Mouse (Mus musculus) hindbrain, embryonic 16.5 days (tissue): ENCODE results near the gene Rbm18. TPM values are rescaled to one million over a fixed set of nuclear protein-coding genes. Genes with fewer than 3 reads are reported as not detected.
"Not testable (repeated sequence)": the region's sequence is repeated elsewhere in the genome, so short reads cannot be mapped to it uniquely, and the experiment has no call there.

Experiments used
- ATAC-seq: fragments of 200-750 bp; cut with Nextera tagmentation; 2 replicates; pipeline ENCODE4 v1.8.0; 2017; ENCODE audit warnings: moderate TSS enrichment, moderate library complexity
- H3K27ac ChIP-seq: fragments of 300-500 bp; sonication (generic); 2 replicates; pipeline ENCODE4 v1.5.1; 2014; ENCODE audit warnings: low read depth, mild to moderate bottlenecking, control low read depth, low read length, moderate library complexity
- H3K27me3 ChIP-seq: fragments of 300-500 bp; sonication (generic); replicated peaks from 2 replicates; pipeline ENCODE4 v1.6.1; 2014; ENCODE audit warnings: low read length; ENCODE audit not compliant: control insufficient read depth, insufficient read depth
- H3K36me3 ChIP-seq: fragments of 300-500 bp; sonication (generic); 2 replicates; pipeline ENCODE4 v1.6.1; 2014; ENCODE audit warnings: mild to moderate bottlenecking, low read length, moderate library complexity, mixed read lengths; ENCODE audit not compliant: control insufficient read depth, insufficient read depth
- H3K4me1 ChIP-seq: fragments of 300-500 bp; sonication (generic); 2 replicates; pipeline ENCODE4 v1.6.1; 2014; ENCODE audit warnings: low read depth, low read length; ENCODE audit not compliant: control insufficient read depth, insufficient read depth
- H3K4me2 ChIP-seq: fragments of 300-500 bp; sonication (generic); 2 replicates; pipeline ENCODE4 v1.6.1; 2014; ENCODE audit warnings: mild to moderate bottlenecking, low read length, control low read depth, moderate library complexity
- H3K4me3 ChIP-seq: fragments of 300-500 bp; sonication (generic); 2 replicates; pipeline ENCODE4 v1.5.1; 2014; ENCODE audit warnings: mild to moderate bottlenecking, low read length, control low read depth, moderate library complexity
- H3K9ac ChIP-seq: fragments of 300-500 bp; sonication (generic); 2 replicates; pipeline ENCODE4 v1.6.1; 2014; ENCODE audit warnings: low read depth, mild to moderate bottlenecking, control low read depth, low read length, moderate library complexity
- H3K9me3 ChIP-seq: fragments of 300-500 bp; sonication (generic); 2 replicates; pipeline ENCODE4 v1.6.1; 2014; ENCODE audit warnings: mild to moderate bottlenecking, low read length, moderate library complexity; ENCODE audit not compliant: control insufficient read depth
- WGBS: fragments of 180-500 bp; shearing (Covaris S2); extraction: QIAGEN DNeasy Blood & Tissue Kit; methylation state at CpG from one replicate; pipeline ENCODE4 v1.1.7; 2014; 5-methylcytosine and 5-hydroxymethylcytosine counted together
- polyA plus RNA-seq: library from polyadenylated mRNA; unstranded; fragments of >200 nt; fragmentation: Nextera tagmentation; extraction: Ambion mirVana; gene quantifications from 2 replicates; pipeline ENCODE4 v1.2.1, GENCODE M21; 2015

The Rbm18 gene
- polyA plus RNA-seq, result 114 and 117 TPM in 2 replicates

GRCm38 (mm10) chr2:36136300-36136941 is at the start of gene Rbm18, which contains the start of gene Mrrf:
Gene Rbm18, minus strand, starts transcription at chr2:36136773.
Gene Mrrf, plus strand, starts transcription at chr2:36136389.
- H3K27ac ChIP-seq, result peak within 1 kb of the TSS; percentile 86
- WGBS, result under 1% methylated on average over 50 of the region's 50 CpGs
- no peaks in the 10 kb centered on the region for H3K9me3 ChIP-seq
- peak; percentile 99 for ATAC-seq
- peaks cover 10% of the 10 kb centered on the region; the same call in 1 of the 2 replicates for H3K36me3 ChIP-seq
- H3K9ac ChIP-seq, result peak within 1 kb of the TSS; percentile 87
- no peaks in the 10 kb centered on the region for H3K27me3 ChIP-seq
- H3K4me3 ChIP-seq, result peak within 1 kb of the TSS; percentile 73
- H3K4me1 ChIP-seq, result peaks cover 17% of the 10 kb centered on the region
- peak within 1 kb of the TSS; percentile 80 for H3K4me2 ChIP-seq

GRCm38 (mm10) chr2:36184876-36185275 is 48.3 kb upstream of the Rbm18 start:
- Histone ChIP-seq H3K9ac (no peak overlapping the region), H3K36me3 (no peaks in the 10 kb centered on the region), H3K9me3 (no peaks in the 10 kb centered on the region), H3K27ac (peak overlapping the region; percentile 14; the same call in 1 of the 2 replicates), H3K27me3 (no peaks in the 10 kb centered on the region), H3K4me2 (no peak overlapping the region), H3K4me3 (no peak overlapping the region), H3K4me1 (no peaks in the 10 kb centered on the region; the same call in 1 of the 2 replicates)
- ATAC-seq, result peak; percentile 59
- WGBS, result 58% methylated on average over 6 of the region's 6 CpGs

- 89% methylated on average over 2 of the region's 2 CpGs for WGBS
Observed at GRCm38 (mm10) chr2:36184192-36184591, 47.6 kb upstream of the Rbm18 start.

GRCm38 (mm10) chr2:36183278-36183677 is 46.7 kb upstream of the Rbm18 start:
- Histone ChIP-seq H3K4me2 (no peak overlapping the region), H3K27me3 (no peaks in the 10 kb centered on the region), H3K4me1 (no peaks in the 10 kb centered on the region; the same call in 1 of the 2 replicates), H3K4me3 (no peak overlapping the region), H3K9ac (peak overlapping the region; percentile 9; the same call in 1 of the 2 replicates), H3K27ac (no peak overlapping the region), H3K9me3 (no peaks in the 10 kb centered on the region), H3K36me3 (no peaks in the 10 kb centered on the region)
- ATAC-seq, result peak; percentile 63; the same call in 1 of the 2 replicates
- WGBS, result 66% methylated on average over 2 of the region's 2 CpGs

More at GRCm38 (mm10) chr2:36184192-36184591, 47.6 kb upstream of the Rbm18 start:
- no peaks in the 10 kb centered on the region for H3K9me3 ChIP-seq
- no peaks in the 10 kb centered on the region for H3K27me3 ChIP-seq
- no peaks in the 10 kb centered on the region for H3K36me3 ChIP-seq
- H3K4me1 ChIP-seq, result no peaks in the 10 kb centered on the region; the same call in 1 of the 2 replicates
- no peak overlapping the region for H3K27ac ChIP-seq
- 0 out of 2 replicates have a peak, but pooled peaks have one; percentile 28 for ATAC-seq
- no peak overlapping the region for H3K9ac ChIP-seq
- no peak overlapping the region for H3K4me3 ChIP-seq
- H3K4me2 ChIP-seq, result no peak overlapping the region

- H3K4me2 ChIP-seq, H3K36me3 ChIP-seq, H3K27ac ChIP-seq, ATAC-seq, H3K9me3 ChIP-seq, H3K4me3 ChIP-seq, H3K9ac ChIP-seq, H3K27me3 ChIP-seq, H3K4me1 ChIP-seq: not testable (repeated sequence)
- 83% methylated on average over 4 of the region's 4 CpGs for WGBS
Observed at GRCm38 (mm10) chr2:36181587-36182368, 45.2 kb upstream of the Rbm18 start.

GRCm38 (mm10) chr2:36179487-36179886 is 42.9 kb upstream of the Rbm18 start:
- H3K9ac ChIP-seq, result no peak overlapping the region
- 69% methylated on average over 3 of the region's 3 CpGs for WGBS
- ATAC-seq, result no peak
- H3K36me3 ChIP-seq, result 0 out of 2 replicates have a peak, but pooled peaks cover 3% of the 10 kb centered on the region
- H3K4me3 ChIP-seq, result no peak overlapping the region
- no peaks in the 10 kb centered on the region for H3K27me3 ChIP-seq
- H3K4me2 ChIP-seq, result no peak overlapping the region
- no peaks in the 10 kb centered on the region for H3K9me3 ChIP-seq
- H3K4me1 ChIP-seq, result no peaks in the 10 kb centered on the region; the same call in 1 of the 2 replicates
- H3K27ac ChIP-seq, result no peak overlapping the region

GRCm38 (mm10) chr2:36172574-36172973 is 36.0 kb upstream of the Rbm18 start:
- H3K36me3 ChIP-seq, result no peaks in the 10 kb centered on the region
- no peak overlapping the region for H3K4me3 ChIP-seq
- H3K27ac ChIP-seq, result no peak overlapping the region
- H3K4me1 ChIP-seq, result no peaks in the 10 kb centered on the region
- 85% methylated on average over 3 of the region's 3 CpGs for WGBS
- no peak overlapping the region for H3K9ac ChIP-seq
- no peaks in the 10 kb centered on the region for H3K27me3 ChIP-seq
- H3K4me2 ChIP-seq, result no peak overlapping the region
- ATAC-seq, result no peak
- no peaks in the 10 kb centered on the region for H3K9me3 ChIP-seq

GRCm38 (mm10) chr2:36172136-36172535 is 35.6 kb upstream of the Rbm18 start:
- Histone ChIP-seq H3K4me1 (no peaks in the 10 kb centered on the region), H3K4me3 (no peak overlapping the region), H3K27me3 (no peaks in the 10 kb centered on the region), H3K9me3 (no peaks in the 10 kb centered on the region), H3K4me2 (no peak overlapping the region), H3K9ac (no peak overlapping the region), H3K27ac (no peak overlapping the region), H3K36me3 (no peaks in the 10 kb centered on the region)
- ATAC-seq, result no peak
- 43% methylated on average over 4 of the region's 4 CpGs for WGBS

- Histone ChIP-seq H3K36me3 (no peaks in the 10 kb centered on the region), H3K4me1 (no peaks in the 10 kb centered on the region), H3K9me3 (no peaks in the 10 kb centered on the region), H3K4me3 (no peak overlapping the region), H3K27me3 (no peaks in the 10 kb centered on the region), H3K27ac (no peak overlapping the region), H3K4me2 (no peak overlapping the region), H3K9ac (no peak overlapping the region)
- WGBS, result 86% methylated on average over 4 of the region's 4 CpGs
- ATAC-seq, result no peak
Observed at GRCm38 (mm10) chr2:36169176-36169575, 32.6 kb upstream of the Rbm18 start.
